Mouse (Mus musculus): Measurements from ENCODE around the gene Etnk2. TPM values are rescaled to one million over a fixed set of nuclear protein-coding genes. Genes with fewer than 3 reads are reported as not detected.

Gene Etnk2
- total RNA-seq, 2 experiments from 2014 or later: 0.38 to 0.50 TPM

GRCm38 (mm10) chr1:133379254-133379985 lies 16.0 kb downstream of the Etnk2 start:
- intact Hi-C loops (cut with DNase I): no loop called here
- DNase-seq: no peak

GRCm38 (mm10) chr1:133379986-133380320 lies 16.6 kb downstream of the Etnk2 start:
- no peak for DNase-seq
- intact Hi-C loops (cut with DNase I): no loop called here

GRCm38 (mm10) chr1:133380347-133381065 lies 17.1 kb downstream of the Etnk2 start:
- peak; percentile 55 to 66 for DNase-seq

GRCm38 (mm10) chr1:133382008-133382407 lies 18.6 kb downstream of the Etnk2 start:
- DNase-seq: peak; percentile 46
- intact Hi-C loops (cut with DNase I): loop anchor here (1.0 to 2.0 kb wide), 3 partner anchors 41 to 228 kb away; partner anchors contain the start of gene Snrpe

More at GRCm38 (mm10) chr1:133380347-133381065, 17.1 kb downstream of the Etnk2 start:
- intact Hi-C loops (cut with DNase I): no loop called here

- intact Hi-C loops (cut with DNase I): loop anchor here (1.0 to 2.0 kb wide), 3 partner anchors 40 to 228 kb away; partner anchors contain the start of gene Snrpe
- no peak for DNase-seq
Measured at GRCm38 (mm10) chr1:133382552-133383155, 19.3 kb downstream of the Etnk2 start.

GRCm38 (mm10) chr1:133383157-133383783 lies 19.9 kb downstream of the Etnk2 start:
- intact Hi-C loops (cut with DNase I): loop anchor here (2.0 kb wide), 2 partner anchors 40 to 66 kb away; no protein-coding TSS in a partner anchor
- no peak for DNase-seq

GRCm38 (mm10) chr1:133385506-133385905 lies 22.1 kb downstream of the Etnk2 start:
- intact Hi-C loops (cut with DNase I): loop anchor here (1.0 to 2.0 kb wide), 2 partner anchors 107 to 201 kb away; no protein-coding TSS in a partner anchor
- peak; percentile 75 to 83 for DNase-seq

GRCm38 (mm10) chr1:133386209-133386608 lies 22.8 kb downstream of the Etnk2 start:
- intact Hi-C loops (cut with DNase I): no loop called here
- no peak for DNase-seq

- intact Hi-C loops (cut with DNase I): no loop called here
Measured at GRCm38 (mm10) chr1:133387539-133388268, 24.3 kb downstream of the Etnk2 start.

GRCm38 (mm10) chr1:133394702-133395101 lies 31.3 kb downstream of the Etnk2 start:
- no peak for DNase-seq
- intact Hi-C loops (cut with DNase I): no loop called here

More at GRCm38 (mm10) chr1:133387539-133388268, 24.3 kb downstream of the Etnk2 start:
- DNase-seq: no peak

- no peak for DNase-seq
- intact Hi-C loops (cut with DNase I): no loop called here
Measured at GRCm38 (mm10) chr1:133396693-133397092, 33.3 kb downstream of the Etnk2 start.

GRCm38 (mm10) chr1:133397094-133397482 lies 33.7 kb downstream of the Etnk2 start:
- intact Hi-C loops (cut with DNase I): no loop called here
- no peak for DNase-seq

- intact Hi-C loops (cut with DNase I): no loop called here
- no peak for DNase-seq
Measured at GRCm38 (mm10) chr1:133397483-133398237, 34.3 kb downstream of the Etnk2 start.

- intact Hi-C loops (cut with DNase I): no loop called here
Measured at GRCm38 (mm10) chr1:133400014-133400725, 36.8 kb downstream of the Etnk2 start.

GRCm38 (mm10) chr1:133404005-133404404 lies 40.6 kb downstream of the Etnk2 start:
- intact Hi-C loops (cut with DNase I): no loop called here
- DNase-seq: no peak

More at GRCm38 (mm10) chr1:133400014-133400725, 36.8 kb downstream of the Etnk2 start:
- no peak for DNase-seq

- peak in 1 of 2 experiments; percentile 1 for DNase-seq
- intact Hi-C loops (cut with DNase I): no loop called here
Measured at GRCm38 (mm10) chr1:133406614-133407013, 43.2 kb downstream of the Etnk2 start.

- intact Hi-C loops (cut with DNase I): no loop called here
- no peak for DNase-seq
Measured at GRCm38 (mm10) chr1:133407436-133407835, 44.1 kb downstream of the Etnk2 start.

- no peak for DNase-seq
- intact Hi-C loops (cut with DNase I): no loop called here
Measured at GRCm38 (mm10) chr1:133408321-133408720, 44.9 kb downstream of the Etnk2 start.

All from heart, postnatal 36 days (tissue).